Mouse (Mus musculus): ENCODE data around the gene Fis1. TPM values are rescaled to one million over a fixed set of nuclear protein-coding genes. Genes with fewer than 3 reads are reported as not detected.

Fis1 gene
- polyA plus RNA-seq, 2 experiments = 154 to 242 TPM

DNA sequence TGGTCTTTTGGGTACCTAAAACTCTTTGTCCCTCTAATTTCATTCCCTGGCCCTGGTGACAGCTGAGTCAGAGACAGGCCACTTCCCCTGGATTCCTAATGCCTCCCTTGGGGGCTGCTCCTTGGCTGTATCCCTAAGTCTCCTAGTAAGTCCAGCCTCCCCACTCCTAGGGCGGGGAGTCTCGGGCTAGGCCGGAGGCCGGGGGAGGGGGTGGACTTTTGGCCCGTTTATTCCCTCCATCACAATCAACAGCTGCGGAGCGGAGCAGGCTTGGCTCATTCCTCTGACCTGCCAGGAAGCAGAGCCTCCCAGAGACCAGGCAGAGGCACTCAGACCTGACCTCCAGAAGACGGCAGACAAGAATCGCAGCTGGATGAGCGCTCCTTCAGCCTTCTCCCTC is 14.5 kb downstream of the Fis1 start:
- no peak for DNase-seq (ENCODE audit: low read depth in 3 of 3, low spot score in 3 of 3)
- 85% methylated on average over 10 of the region's 10 CpGs for WGBS (ENCODE audit: insufficient replicate concordance)
- no peak for ATAC-seq (ENCODE audit: insufficient read depth)

GRCm38 (mm10) chr5:136970703-136971102 is 17.6 kb downstream of the Fis1 start:
- peak; percentile 96 for TF ChIP-seq CTCF (IDR thresholded peaks at IDR 0.05; ENCODE audit: low read depth)
- no peak for TF ChIP-seq EP300 (IDR thresholded peaks at IDR 0.05; ENCODE audit: low read depth)
- H3K27me3 ChIP-seq (ENCODE audit: control insufficient read depth, insufficient read depth, low read length) = no peaks in the 10 kb centered on the region; the same call in 1 of the 2 replicates
- WGBS (ENCODE audit: insufficient replicate concordance) = 19% methylated on average over 1 of the region's 1 CpGs
- peaks cover 12 to 13% of the 10 kb centered on the region in 2 experiments for H3K4me1 ChIP-seq (replicated peaks; ENCODE audit: control insufficient read depth in 2 of 2, insufficient read depth in 2 of 2, low read length in 1 of 2)
- DNase-seq (ENCODE audit: low read depth in 3 of 3, low spot score in 3 of 3) (peak; percentile 62 to 64 (median 63)), ATAC-seq (ENCODE audit: insufficient read depth) (peak; percentile 59; the same call in 1 of the 2 replicates)
- H3K9ac ChIP-seq (replicated peaks) = no peak overlapping the region
- no peaks in the 10 kb centered on the region for H3K9me3 ChIP-seq (ENCODE audit: control insufficient read depth, low read length)
- no peak overlapping the region for H3K4me2 ChIP-seq (ENCODE audit: low read depth)
- peaks cover 7% of the 10 kb centered on the region for H3K36me3 ChIP-seq (replicated peaks; ENCODE audit: control insufficient read depth, insufficient read depth, low read depth)
- H3K4me3 ChIP-seq (ENCODE audit: insufficient read depth in 1 of 2, low read depth in 2 of 2, low read length in 2 of 2) = no peak overlapping the region
- no peak overlapping the region for H3K27ac ChIP-seq

More for the DNA sequence above, 14.5 kb downstream of the Fis1 start:
- Histone ChIP-seq H3K9ac (replicated peaks) (no peak overlapping the region), H3K4me3 (ENCODE audit: insufficient read depth in 1 of 2, low read depth in 2 of 2, low read length in 2 of 2) (no peak overlapping the region), H3K4me1 (replicated peaks; ENCODE audit: control insufficient read depth in 2 of 2, insufficient read depth in 2 of 2, low read length in 1 of 2) (peaks cover 39 to 40% of the 10 kb centered on the region in 2 experiments), H3K27me3 (ENCODE audit: control insufficient read depth, insufficient read depth, low read length) (no peaks in the 10 kb centered on the region), H3K36me3 (replicated peaks; ENCODE audit: control insufficient read depth, insufficient read depth, low read depth) (peaks cover 20% of the 10 kb centered on the region), H3K9me3 (ENCODE audit: control insufficient read depth, low read length) (no peaks in the 10 kb centered on the region), H3K27ac (no peak overlapping the region), H3K4me2 (ENCODE audit: low read depth) (no peak overlapping the region)
- TF ChIP-seq CTCF (IDR thresholded peaks at IDR 0.05; ENCODE audit: low read depth) (no peak), EP300 (IDR thresholded peaks at IDR 0.05; ENCODE audit: low read depth) (no peak)

DNA sequence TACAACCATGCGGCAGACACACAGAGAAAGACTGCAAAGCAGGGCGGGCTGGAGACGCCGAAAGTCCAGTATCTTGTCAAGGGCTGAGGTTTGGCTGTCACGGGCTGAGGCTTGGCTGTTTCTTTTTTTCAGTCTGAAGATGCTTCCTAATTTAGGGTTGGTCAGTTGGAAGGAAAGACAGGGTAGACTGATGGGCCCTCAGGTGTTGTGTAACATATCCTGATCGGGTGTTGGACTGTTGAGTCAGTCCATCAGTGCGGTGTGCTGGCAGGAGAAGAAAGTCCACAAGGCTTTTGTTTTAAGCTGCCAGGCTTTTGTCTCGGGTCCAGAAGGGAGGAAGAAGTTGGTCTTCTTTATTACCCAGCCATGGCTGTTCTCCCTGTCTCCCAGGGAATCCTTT is 20.6 kb downstream of the Fis1 start:
- DNase-seq (ENCODE audit: low read depth in 3 of 3, low spot score in 3 of 3) (no peak), ATAC-seq (ENCODE audit: insufficient read depth) (no peak)
- Histone ChIP-seq H3K4me1 (replicated peaks; ENCODE audit: control insufficient read depth in 2 of 2, insufficient read depth in 2 of 2, low read length in 1 of 2) (no peaks in the 10 kb centered on the region; a peak in 1 of 4 replicates), H3K9me3 (ENCODE audit: control insufficient read depth, low read length) (no peaks in the 10 kb centered on the region), H3K4me2 (ENCODE audit: low read depth) (no peak overlapping the region), H3K4me3 (ENCODE audit: insufficient read depth in 1 of 2, low read depth in 2 of 2, low read length in 2 of 2) (no peak overlapping the region), H3K27me3 (ENCODE audit: control insufficient read depth, insufficient read depth, low read length) (no peaks in the 10 kb centered on the region; the same call in 1 of the 2 replicates), H3K36me3 (replicated peaks; ENCODE audit: control insufficient read depth, insufficient read depth, low read depth) (no peaks in the 10 kb centered on the region), H3K27ac (no peak overlapping the region), H3K9ac (replicated peaks) (no peak overlapping the region)
- no peak for TF ChIP-seq CTCF (IDR thresholded peaks at IDR 0.05; ENCODE audit: low read depth)
- no peak for TF ChIP-seq EP300 (IDR thresholded peaks at IDR 0.05; ENCODE audit: low read depth)
- 27% methylated on average over 8 of the region's 8 CpGs for WGBS (ENCODE audit: insufficient replicate concordance)

DNA sequence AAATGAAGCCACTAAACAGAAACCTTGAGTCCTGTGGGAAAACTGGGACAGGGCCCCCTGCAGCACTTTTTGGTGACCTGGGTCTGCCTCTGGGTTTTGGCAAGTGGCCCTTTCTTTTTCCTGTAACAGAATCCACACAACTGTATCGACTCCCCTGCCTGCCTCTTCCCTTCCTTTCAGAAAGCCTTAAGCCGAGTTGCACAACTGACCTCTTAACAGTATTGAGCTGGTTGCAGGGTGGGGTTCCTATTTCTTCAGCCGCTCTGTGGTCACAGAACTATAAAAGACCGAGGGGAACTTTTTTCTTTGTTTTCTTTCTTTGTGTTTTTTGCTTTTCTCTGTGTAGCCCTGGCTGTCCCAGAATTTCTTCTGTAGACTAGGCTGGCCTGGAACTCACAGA is 24.7 kb downstream of the Fis1 start:
- H3K4me2 ChIP-seq (ENCODE audit: low read depth) = no peak overlapping the region
- WGBS (ENCODE audit: insufficient replicate concordance) = 21% methylated on average over 4 of the region's 4 CpGs

DNA sequence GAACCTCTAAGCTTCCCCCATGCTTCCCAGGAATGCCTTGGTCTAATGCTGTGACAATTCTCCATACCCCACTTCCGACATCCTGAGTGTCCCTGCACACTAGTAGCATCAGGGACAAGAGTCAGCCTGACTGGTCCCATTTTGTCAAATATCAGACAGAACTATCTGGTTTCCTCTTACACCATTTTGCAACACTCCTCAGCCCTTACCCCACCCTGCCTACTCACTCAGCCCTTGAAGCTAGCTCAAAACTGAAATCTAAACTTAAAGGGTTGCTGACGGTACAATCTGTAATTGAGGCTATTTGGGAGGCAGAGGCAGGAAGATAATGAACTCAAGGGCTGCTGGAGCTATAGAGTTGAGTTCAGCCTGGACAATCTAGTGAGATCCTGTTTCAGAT is 26.7 kb downstream of the Fis1 start:
- TF ChIP-seq EP300 (IDR thresholded peaks at IDR 0.05; ENCODE audit: low read depth) = no peak
- TF ChIP-seq CTCF (IDR thresholded peaks at IDR 0.05; ENCODE audit: low read depth) = no peak

More for the DNA sequence above, 24.7 kb downstream of the Fis1 start:
- H3K4me3 ChIP-seq (ENCODE audit: insufficient read depth in 1 of 2, low read depth in 2 of 2, low read length in 2 of 2) = no peak overlapping the region
- no peaks in the 10 kb centered on the region; a peak in 1 of 4 replicates for H3K4me1 ChIP-seq (replicated peaks; ENCODE audit: control insufficient read depth in 2 of 2, insufficient read depth in 2 of 2, low read length in 1 of 2)
- H3K36me3 ChIP-seq (replicated peaks; ENCODE audit: control insufficient read depth, insufficient read depth, low read depth) = peaks cover 3% of the 10 kb centered on the region
- TF ChIP-seq CTCF (IDR thresholded peaks at IDR 0.05; ENCODE audit: low read depth) (no peak), EP300 (IDR thresholded peaks at IDR 0.05; ENCODE audit: low read depth) (no peak)
- H3K9ac ChIP-seq (replicated peaks) = no peak overlapping the region
- no peak for DNase-seq (ENCODE audit: low read depth in 3 of 3, low spot score in 3 of 3)
- H3K27ac ChIP-seq = no peak overlapping the region
- no peak for ATAC-seq (ENCODE audit: insufficient read depth)
- no peaks in the 10 kb centered on the region; the same call in 1 of the 2 replicates for H3K27me3 ChIP-seq (ENCODE audit: control insufficient read depth, insufficient read depth, low read length)
- no peaks in the 10 kb centered on the region for H3K9me3 ChIP-seq (ENCODE audit: control insufficient read depth, low read length)

More for the DNA sequence above, 26.7 kb downstream of the Fis1 start:
- H3K9me3 ChIP-seq (ENCODE audit: control insufficient read depth, low read length) = no peaks in the 10 kb centered on the region
- no peak overlapping the region for H3K4me2 ChIP-seq (ENCODE audit: low read depth)
- H3K4me3 ChIP-seq (ENCODE audit: insufficient read depth in 1 of 2, low read depth in 2 of 2, low read length in 2 of 2) = no peak overlapping the region
- no peak for ATAC-seq (ENCODE audit: insufficient read depth)
- H3K27ac ChIP-seq = no peak overlapping the region
- WGBS (ENCODE audit: insufficient replicate concordance) = 76% methylated on average over 2 of the region's 2 CpGs
- H3K4me1 ChIP-seq (replicated peaks; ENCODE audit: control insufficient read depth in 2 of 2, insufficient read depth in 2 of 2, low read length in 1 of 2) = no peaks in the 10 kb centered on the region
- H3K27me3 ChIP-seq (ENCODE audit: control insufficient read depth, insufficient read depth, low read length) = no peaks in the 10 kb centered on the region
- H3K9ac ChIP-seq (replicated peaks) = no peak overlapping the region
- DNase-seq (ENCODE audit: low read depth in 3 of 3, low spot score in 3 of 3) = no peak
- peaks cover 3% of the 10 kb centered on the region for H3K36me3 ChIP-seq (replicated peaks; ENCODE audit: control insufficient read depth, insufficient read depth, low read depth)

Measured in liver, embryonic 14.5 days (tissue).